Mouse (Mus musculus) cortical plate, adult 2 months (tissue): Measurements from ENCODE around the gene Cd300lf. TPM values are rescaled to one million over a fixed set of nuclear protein-coding genes. Genes with fewer than 3 reads are reported as not detected.

Source experiments
- H3K27ac ChIP-seq: fragments of 200-500 bp; 2 replicates; pipeline ENCODE4 v1.5.1; 2012; ENCODE audit warnings: low read length, control low read depth, inconsistent platforms; ENCODE audit not compliant: insufficient read depth
- H3K4me1 ChIP-seq: fragments of 200-500 bp; 2 replicates; pipeline ENCODE4 v1.6.1; 2011; ENCODE audit warnings: low read length; ENCODE audit not compliant: control insufficient read depth, insufficient read depth
- H3K4me3 ChIP-seq: fragments of 200-500 bp; 2 replicates; pipeline ENCODE4 v1.5.1; 2011; ENCODE audit warnings: mild to moderate bottlenecking, low read length, control low read depth; ENCODE audit not compliant: insufficient read depth
- CTCF ChIP-seq: fragments of 200-500 bp; IDR thresholded peaks from 2 replicates; pipeline ENCODE4 v1.5.1; 2011; ENCODE audit warnings: mild to moderate bottlenecking, control low read depth, low read length; ENCODE audit not compliant: insufficient read depth; ENCODE audit errors: extremely low read depth
- POLR2A ChIP-seq: fragments of 200-500 bp; IDR thresholded peaks from 2 replicates; pipeline ENCODE4 v1.6.1; 2011; ENCODE audit warnings: mild to moderate bottlenecking, low read length, control low read depth; ENCODE audit not compliant: insufficient read depth; ENCODE audit errors: extremely low read depth
- polyA plus RNA-seq: library from polyadenylated mRNA; depleted of rRNA; stranded (reverse); fragments of >200 nt; gene quantifications from 2 replicates; pipeline ENCODE4 v1.2.3, GENCODE M21; 2012

Cd300lf gene
- polyA plus RNA-seq, 1 experiment, result 0.08 TPM

DNA sequence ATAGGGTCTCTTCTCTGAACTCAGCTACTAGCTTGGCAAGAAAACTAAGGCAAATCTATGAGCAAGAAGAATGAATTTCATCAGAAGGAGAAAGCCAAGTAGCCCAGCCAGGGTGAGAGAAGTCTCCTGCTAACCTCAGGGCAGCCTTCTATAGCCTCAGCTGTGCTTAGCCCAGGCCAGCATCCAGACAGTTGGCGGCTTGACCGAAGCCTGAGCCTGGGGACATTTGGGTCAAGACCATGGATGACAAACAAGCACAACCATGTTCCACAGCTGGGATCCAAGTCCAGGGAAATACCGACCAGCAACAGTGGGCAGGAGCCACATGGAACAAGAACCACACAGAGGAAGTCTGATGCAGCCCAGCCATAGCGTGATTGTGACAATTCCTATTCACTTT, 14.0 kb upstream of the Cd300lf start:
- Histone ChIP-seq H3K27ac (no peak overlapping the region), H3K4me3 (no peak overlapping the region), H3K4me1 (no peaks in the 10 kb centered on the region)
- no peak for TF ChIP-seq POLR2A
- TF ChIP-seq CTCF, result no peak

DNA sequence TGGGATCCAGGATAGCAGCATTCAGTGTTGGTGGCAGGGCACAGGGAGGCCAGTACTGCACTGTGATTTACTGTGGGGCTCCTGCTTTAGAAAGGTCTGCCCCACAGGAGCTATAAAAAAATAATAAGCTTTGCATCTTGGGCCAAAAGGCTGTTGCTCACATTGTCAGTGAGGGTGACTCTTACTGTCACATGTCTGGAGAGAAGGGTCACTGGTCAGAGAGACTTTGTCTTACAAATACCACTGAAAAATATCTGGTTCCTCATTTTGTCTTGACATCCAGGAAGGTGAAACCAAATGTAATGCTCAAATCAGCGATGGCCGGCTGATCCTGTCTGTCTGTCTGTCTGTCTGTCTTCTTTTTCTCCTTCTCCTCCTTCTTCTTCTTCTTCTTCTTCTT, 8.2 kb upstream of the Cd300lf start:
- Histone ChIP-seq H3K27ac (no peak overlapping the region), H3K4me1 (no peaks in the 10 kb centered on the region), H3K4me3 (no peak overlapping the region)
- TF ChIP-seq CTCF (no peak), POLR2A (no peak)

DNA sequence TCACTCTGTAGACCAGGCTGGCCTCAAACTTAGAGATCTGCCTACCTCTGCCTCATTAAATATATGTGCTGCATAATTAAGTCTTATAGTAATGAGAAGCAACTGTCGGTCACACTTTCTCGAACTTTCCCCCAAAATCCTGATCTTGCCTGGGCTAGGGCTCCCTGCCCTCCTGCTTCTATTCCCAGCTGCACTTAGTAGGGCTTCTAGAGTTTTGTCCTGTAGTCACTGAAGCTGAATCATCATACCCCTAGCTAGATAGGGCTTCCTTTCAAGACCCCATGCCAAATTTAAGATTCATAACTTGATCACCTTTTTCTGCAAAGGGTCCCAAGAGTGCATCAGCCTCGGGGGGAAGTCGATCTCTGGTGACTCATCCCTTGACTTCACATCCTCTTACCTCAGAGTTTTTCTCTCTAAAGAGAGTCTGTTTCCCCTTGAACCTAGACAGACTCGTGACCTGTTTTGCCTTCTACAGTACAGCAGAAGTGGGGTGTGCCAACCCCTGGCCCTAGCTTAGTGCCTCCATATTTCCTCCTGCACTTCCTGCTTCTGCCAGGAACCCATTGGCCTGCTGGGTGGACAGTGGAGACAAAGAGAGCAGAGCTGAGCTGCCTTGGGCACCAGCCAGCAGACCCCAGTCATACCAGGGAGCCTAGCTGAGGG, 4.9 kb upstream of the Cd300lf start:
- TF ChIP-seq POLR2A (no peak), CTCF (no peak)
- no peak overlapping the region for H3K27ac ChIP-seq
- no peaks in the 10 kb centered on the region for H3K4me1 ChIP-seq
- no peak overlapping the region for H3K4me3 ChIP-seq

DNA sequence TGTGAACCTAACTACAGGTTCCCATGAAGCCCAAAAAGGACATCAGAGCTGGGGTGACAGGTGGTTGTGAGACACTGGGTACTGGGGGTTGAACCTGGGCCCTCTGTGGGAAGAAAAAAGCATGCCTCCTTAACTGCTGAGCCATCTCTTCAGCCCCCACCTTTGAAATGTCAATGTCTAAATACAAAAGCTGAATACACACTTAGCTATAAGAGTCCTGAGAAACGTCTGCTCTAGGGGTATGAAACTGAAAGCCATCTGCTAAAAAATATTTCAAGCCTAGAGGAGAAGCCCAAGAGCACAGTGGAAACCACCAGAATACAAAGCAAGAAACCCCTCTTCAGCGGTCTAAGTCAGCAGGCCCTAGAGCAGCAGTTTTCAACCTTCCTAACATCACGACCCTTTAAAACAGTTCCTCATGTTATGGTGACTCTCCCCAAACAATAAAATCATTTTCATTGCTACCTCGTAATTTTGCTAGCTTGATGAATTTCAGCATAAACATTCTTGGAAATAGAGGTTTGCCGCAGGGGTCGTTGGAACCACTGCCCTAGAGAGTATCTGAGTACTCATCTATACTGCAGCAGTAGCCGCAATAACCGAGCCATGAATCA, 1.9 kb downstream of the Cd300lf start:
- TF ChIP-seq POLR2A, result no peak
- TF ChIP-seq CTCF, result no peak

DNA sequence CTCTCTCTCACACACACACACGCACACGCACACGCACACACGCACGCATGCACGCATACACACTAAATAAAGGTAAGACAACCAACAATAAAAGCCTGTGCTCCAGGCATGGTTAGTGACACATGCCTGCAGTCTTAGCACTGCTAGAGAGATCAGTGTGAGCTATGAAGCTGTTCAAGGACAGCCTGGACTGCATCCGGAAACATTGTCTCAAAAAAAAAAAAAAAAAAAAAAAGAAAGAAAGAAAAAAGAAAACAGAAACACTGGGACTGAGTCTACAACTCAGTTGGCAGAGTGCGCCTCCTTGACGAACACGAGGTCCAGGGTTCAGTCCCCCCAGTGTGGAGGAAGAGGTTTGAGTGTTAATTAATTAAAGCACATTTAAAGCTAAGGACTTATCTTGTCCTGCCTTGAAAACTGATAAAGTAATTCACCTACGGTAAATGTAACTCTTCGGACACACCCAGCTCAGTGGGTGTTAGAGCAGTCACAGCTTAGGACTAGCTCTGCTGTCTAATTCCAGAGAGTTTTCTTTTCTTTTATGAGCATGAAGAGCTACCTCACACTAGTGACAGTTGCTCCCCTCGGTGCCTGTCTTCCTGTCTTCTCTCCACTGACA, 4.2 kb downstream of the Cd300lf start:
- Histone ChIP-seq H3K27ac (no peak overlapping the region), H3K4me3 (no peak overlapping the region), H3K4me1 (no peaks in the 10 kb centered on the region)
- TF ChIP-seq POLR2A, result no peak
- no peak for TF ChIP-seq CTCF

More for the DNA sequence above, 1.9 kb downstream of the Cd300lf start:
- Histone ChIP-seq H3K4me1 (no peaks in the 10 kb centered on the region), H3K27ac (no peak overlapping the region), H3K4me3 (no peak overlapping the region)

DNA sequence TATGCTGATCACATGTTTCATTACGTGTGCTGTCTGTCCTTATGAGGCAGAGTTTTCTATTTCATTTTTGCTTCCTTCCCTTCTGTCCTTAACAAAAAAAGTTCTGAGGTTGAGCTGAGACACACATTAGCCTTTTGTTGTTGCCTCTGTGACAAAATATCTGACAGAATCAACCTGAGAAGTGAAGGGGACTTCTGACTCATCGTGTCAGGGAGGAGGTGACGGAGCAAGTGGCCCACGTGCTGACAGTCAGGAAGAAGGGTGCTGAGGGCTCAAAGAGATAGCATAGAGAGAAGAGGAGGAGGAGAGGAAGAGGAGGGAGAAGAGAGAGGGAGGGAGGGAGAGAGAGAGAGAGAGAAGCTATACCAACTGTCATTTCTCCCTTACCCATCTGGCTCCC, 5.3 kb downstream of the Cd300lf start:
- TF ChIP-seq CTCF, result no peak
- TF ChIP-seq POLR2A, result no peak
- H3K4me3 ChIP-seq, result no peak overlapping the region
- H3K4me1 ChIP-seq, result no peaks in the 10 kb centered on the region
- no peak overlapping the region for H3K27ac ChIP-seq

DNA sequence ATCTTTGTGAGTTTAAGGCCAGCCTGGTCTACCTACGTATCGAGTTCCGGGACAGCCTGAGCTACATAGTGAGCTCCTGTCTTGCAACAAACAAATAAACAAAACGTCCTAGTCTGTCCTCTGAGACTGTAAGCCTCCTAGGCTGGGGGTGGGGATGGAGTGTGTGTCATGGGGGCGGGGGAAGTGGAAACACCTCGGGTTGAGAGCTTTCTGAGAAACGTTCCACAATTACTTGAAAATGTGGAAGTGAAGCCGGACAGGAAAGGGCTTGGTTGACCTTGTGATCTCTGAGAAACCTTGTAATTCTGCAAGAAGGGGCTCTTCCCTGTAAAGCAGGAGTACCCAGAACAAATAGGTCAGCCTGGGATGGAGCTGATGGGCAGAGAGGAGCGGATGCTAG, 14.4 kb downstream of the Cd300lf start:
- H3K27ac ChIP-seq, result no peak overlapping the region
- H3K4me3 ChIP-seq, result no peak overlapping the region
- no peak for TF ChIP-seq POLR2A
- TF ChIP-seq CTCF, result no peak
- H3K4me1 ChIP-seq, result no peaks in the 10 kb centered on the region

DNA sequence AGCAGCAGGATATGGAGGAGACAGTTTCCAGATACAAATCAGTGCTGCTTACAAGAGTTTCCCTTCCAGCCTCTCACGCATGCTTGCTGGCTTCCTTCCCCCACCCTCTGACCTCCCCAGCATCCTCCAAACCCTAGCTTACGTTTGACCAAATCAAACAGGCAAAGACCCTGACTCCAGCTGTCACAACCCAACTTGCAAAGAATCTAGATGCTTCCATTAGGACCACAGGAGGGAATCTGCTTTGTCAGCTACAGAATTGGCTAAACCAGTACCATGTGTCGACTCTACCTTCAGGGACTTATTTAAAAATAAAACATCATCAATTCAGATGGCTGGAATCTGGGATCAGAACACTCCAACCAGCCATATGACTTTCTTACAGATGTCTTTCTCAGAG, 21.6 kb downstream of the Cd300lf start:
- no peak overlapping the region for H3K4me3 ChIP-seq
- H3K4me1 ChIP-seq, result no peaks in the 10 kb centered on the region
- no peak for TF ChIP-seq POLR2A
- TF ChIP-seq CTCF, result no peak
- H3K27ac ChIP-seq, result no peak overlapping the region

DNA sequence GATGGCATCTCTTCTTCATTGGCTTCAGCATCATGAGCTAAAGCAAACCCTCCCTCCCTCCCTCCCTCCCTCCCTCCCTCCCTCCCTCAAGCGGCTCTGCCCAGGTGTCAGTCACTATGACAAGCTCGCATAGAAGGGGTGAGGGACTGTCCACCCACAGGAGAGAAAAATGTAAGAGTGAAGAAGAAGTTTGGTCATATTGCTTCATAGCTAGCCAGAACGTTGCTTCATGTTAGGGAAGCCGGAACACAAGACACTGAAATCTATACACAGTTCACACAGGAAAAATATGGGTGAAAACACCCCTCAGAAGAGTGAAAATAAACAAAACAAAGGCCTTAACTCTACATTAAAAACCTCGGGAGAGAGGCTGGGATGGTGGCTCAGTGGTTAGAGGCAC, 23.5 kb downstream of the Cd300lf start:
- no peak overlapping the region for H3K27ac ChIP-seq
- H3K4me3 ChIP-seq, result no peak overlapping the region
- H3K4me1 ChIP-seq, result no peaks in the 10 kb centered on the region
- no peak for TF ChIP-seq CTCF
- no peak for TF ChIP-seq POLR2A

DNA sequence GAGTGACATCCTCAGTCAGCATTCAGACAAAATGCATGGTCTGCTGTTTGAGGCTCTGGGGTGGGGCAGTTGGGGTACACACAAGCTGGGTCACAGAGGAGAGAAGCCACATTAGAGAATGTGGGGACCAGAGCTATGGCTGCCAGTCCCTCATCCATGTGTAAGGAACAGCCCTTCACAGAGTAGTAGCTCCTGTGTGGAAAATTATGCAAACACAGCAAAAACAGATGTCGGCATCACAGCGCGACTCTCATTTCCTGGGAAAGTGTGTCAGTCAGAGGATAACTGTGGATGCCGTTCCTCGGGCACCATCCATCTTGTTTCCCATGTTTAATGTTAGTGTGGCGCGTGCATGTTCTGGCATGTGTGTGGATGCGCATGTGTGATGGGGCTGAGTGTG, 25.6 kb downstream of the Cd300lf start:
- Histone ChIP-seq H3K4me3 (no peak overlapping the region), H3K27ac (no peak overlapping the region), H3K4me1 (no peaks in the 10 kb centered on the region)
- TF ChIP-seq CTCF (no peak), POLR2A (no peak)
